Mouse (Mus musculus) embryonic fibroblast, embryonic 13.5 days (primary cell): ENCODE measurements around the gene Olfr876.

ENCODE experiments used
- CTCF ChIP-seq: IDR thresholded peaks from 2 replicates; pipeline ENCODE4 v1.5.1; 2011; ENCODE audit warnings: mild to moderate bottlenecking, control low read depth, low read length, moderate library complexity, borderline replicate concordance; ENCODE audit not compliant: insufficient read depth
- POLR2A ChIP-seq: IDR thresholded peaks from 2 replicates; pipeline ENCODE4 v1.6.1; 2011; ENCODE audit warnings: low read depth, mild to moderate bottlenecking, control low read depth, low read length, moderate library complexity

- TF ChIP-seq CTCF (no peak), POLR2A (no peak)
These were observed 11.9 kb downstream of the Olfr876 start for GRCm38 (mm10) chr9:37814696-37815095.
